8 mouse cellular contexts compared by ENCODE assay signal in the genomic region with DNA sequence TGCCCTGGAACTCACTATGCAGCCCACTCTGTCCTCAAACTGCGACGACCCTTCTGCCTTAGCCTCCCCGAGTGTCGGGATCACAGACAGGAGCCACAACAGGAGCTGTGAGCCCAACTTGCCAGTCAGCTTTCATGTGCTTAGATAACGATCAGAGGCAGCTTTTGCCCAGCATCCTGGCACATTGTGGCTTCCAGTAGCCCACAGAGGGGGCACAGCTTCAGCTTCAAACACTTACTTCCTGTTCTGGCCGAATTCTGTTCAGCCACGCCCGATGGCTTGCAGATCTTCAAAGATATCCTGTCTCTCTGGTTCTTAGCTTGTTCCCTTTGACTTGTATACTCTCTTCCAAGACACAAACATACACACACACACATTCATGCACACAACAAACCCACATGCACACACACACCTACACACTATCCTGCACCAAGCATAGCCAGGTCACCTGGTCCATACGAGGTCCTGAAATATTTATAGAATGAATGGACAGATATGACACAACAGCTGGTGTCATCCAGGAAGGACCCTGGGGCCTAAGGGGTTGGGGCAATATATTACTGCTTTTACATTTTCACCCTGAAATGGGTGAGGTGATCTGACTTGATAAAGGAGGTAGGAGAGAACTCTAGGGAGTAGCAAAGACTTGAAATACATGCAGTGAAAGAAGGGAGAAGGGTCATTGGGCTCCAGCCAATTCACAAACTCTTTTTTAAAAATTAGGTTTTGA. TPM values are rescaled to one million over a fixed set of nuclear protein-coding genes. Genes with fewer than 3 reads are reported as not detected.
DNase-seq lines count a peak whose midpoint lies in the region; ATAC-seq and TF ChIP-seq lines count a peak whose summit lies in the region.

No protein-coding gene starts in this region.

- H3K4me2 ChIP-seq in embryonic facial prominence, embryonic 13.5 days: no peak overlapping the region
- peak overlapping the region; percentile 43 for H3K4me2 ChIP-seq in liver, embryonic 15.5 days

- H3K9me3 ChIP-seq in embryonic facial prominence, embryonic 13.5 days: no peaks in the 10 kb centered on the region
- H3K9me3 ChIP-seq in embryonic facial prominence, embryonic 10.5 days: no peaks in the 10 kb centered on the region
- H3K9me3 ChIP-seq in liver, embryonic 15.5 days (replicated peaks): no peaks in the 10 kb centered on the region

- WGBS in embryonic facial prominence, embryonic 13.5 days: 71% methylated on average over 9 of the region's 9 CpGs
- 79% methylated on average over 9 of the region's 9 CpGs for WGBS in embryonic facial prominence, embryonic 10.5 days
- 11% methylated on average over 9 of the region's 9 CpGs for WGBS in liver, embryonic 15.5 days (ENCODE audit: insufficient replicate concordance)

- no peak for TF ChIP-seq CTCF in testis, adult 2 months (IDR thresholded peaks at IDR 0.05; ENCODE audit: control insufficient read depth, insufficient read depth, insufficient replicate concordance, low read depth, low read length)

- DNase-seq in embryonic facial prominence, embryonic 10.5 days (ENCODE audit: low spot score): no peak
- no peak for DNase-seq in testis, postnatal 14 days (ENCODE audit: low spot score)
- DNase-seq in thymus, postnatal 25 days: peak; percentile 50
- no peak for DNase-seq in left cerebral cortex, postnatal 36 days (ENCODE audit: low spot score in 2 of 2)
- DNase-seq in kidney, adult 9 months: no peak

- intact Hi-C loops in left cerebral cortex, postnatal 36 days (cut with DNase I): no loop called here

- ATAC-seq in embryonic facial prominence, embryonic 13.5 days (ENCODE audit: insufficient number of reproducible peaks, insufficient read depth, low FRiP score, low TSS enrichment, low read depth): no peak
- ATAC-seq in liver, embryonic 15.5 days (ENCODE audit: insufficient read depth): peak; percentile 20; the same call in 1 of the 2 replicates

- H3K27me3 ChIP-seq in embryonic facial prominence, embryonic 13.5 days: no peaks in the 10 kb centered on the region
- no peaks in the 10 kb centered on the region for H3K27me3 ChIP-seq in embryonic facial prominence, embryonic 10.5 days (replicated peaks; ENCODE audit: low read depth, poor library complexity, severe bottlenecking)
- no peaks in the 10 kb centered on the region for H3K27me3 ChIP-seq in testis, adult 2 months (ENCODE audit: control insufficient read depth, insufficient read depth, low read length)
- no peaks in the 10 kb centered on the region for H3K27me3 ChIP-seq in liver, embryonic 15.5 days

- H3K4me3 ChIP-seq in embryonic facial prominence, embryonic 13.5 days: no peak overlapping the region
- no peak overlapping the region for H3K4me3 ChIP-seq in embryonic facial prominence, embryonic 10.5 days
- no peak overlapping the region for H3K4me3 ChIP-seq in testis, adult 2 months (ENCODE audit: control insufficient read depth, low read depth, low read length)
- no peak overlapping the region for H3K4me3 ChIP-seq in liver, embryonic 15.5 days (replicated peaks)

- peaks cover 7% of the 10 kb centered on the region for H3K36me3 ChIP-seq in embryonic facial prominence, embryonic 13.5 days
- peaks cover 7% of the 10 kb centered on the region; the same call in 1 of the 2 replicates for H3K36me3 ChIP-seq in embryonic facial prominence, embryonic 10.5 days (replicated peaks)
- no peaks in the 10 kb centered on the region; the same call in 1 of the 2 replicates for H3K36me3 ChIP-seq in testis, adult 2 months (ENCODE audit: control insufficient read depth, insufficient read depth, low read length)
- H3K36me3 ChIP-seq in liver, embryonic 15.5 days (replicated peaks): peaks cover 6% of the 10 kb centered on the region; the same call in 1 of the 2 replicates

- H3K9ac ChIP-seq in embryonic facial prominence, embryonic 13.5 days: 0 out of 2 replicates have a peak overlapping the region, but pooled peaks have one; percentile 37
- 0 out of 2 replicates have a peak overlapping the region, but pooled peaks have one; percentile 1 for H3K9ac ChIP-seq in liver, embryonic 15.5 days

- TF ChIP-seq POLR2A in testis, adult 2 months (IDR thresholded peaks at IDR 0.05; ENCODE audit: control insufficient read depth, low read depth, low read length): no peak

- H3K4me1 ChIP-seq in embryonic facial prominence, embryonic 13.5 days: no peaks in the 10 kb centered on the region; the same call in 1 of the 2 replicates
- 0 out of 2 replicates have a peak, but pooled peaks cover 2% of the 10 kb centered on the region for H3K4me1 ChIP-seq in embryonic facial prominence, embryonic 10.5 days
- peaks cover 6% of the 10 kb centered on the region for H3K4me1 ChIP-seq in testis, adult 2 months (ENCODE audit: control insufficient read depth, insufficient read depth, low read length)
- H3K4me1 ChIP-seq in liver, embryonic 15.5 days (replicated peaks): peaks cover 50% of the 10 kb centered on the region

- peak overlapping the region; percentile 23; the same call in 1 of the 2 replicates for H3K27ac ChIP-seq in embryonic facial prominence, embryonic 13.5 days
- no peak overlapping the region; the same call in 1 of the 2 replicates for H3K27ac ChIP-seq in embryonic facial prominence, embryonic 10.5 days (replicated peaks)
- H3K27ac ChIP-seq in testis, adult 2 months (ENCODE audit: control insufficient read depth, insufficient read depth, low read depth, low read length): 0 out of 2 replicates have a peak overlapping the region, but pooled peaks have one; percentile 3
- H3K27ac ChIP-seq in liver, embryonic 15.5 days (replicated peaks): peak overlapping the region; percentile 64

RNA-seq across cellular contexts. Expression of a gene that starts 6.3 kb away (rescaled TPM):
- polyA plus RNA-seq in embryonic facial prominence, embryonic 13.5 days (2015; fragmentation: Nextera tagmentation; extraction: Ambion mirVana): 2.8 and 4.0 TPM in 2 replicates
- 2.3 and 3.1 TPM in 2 replicates for polyA plus RNA-seq in embryonic facial prominence, embryonic 10.5 days (2016; fragmentation: Nextera tagmentation; extraction: Ambion mirVana)
- polyA plus RNA-seq in testis, adult 2 months (2012; rRNA removed): 20.3 and 23.2 TPM in 2 replicates
- polyA plus RNA-seq in liver, embryonic 15.5 days (2015; fragmentation: Nextera tagmentation; extraction: Ambion mirVana): 1.4 and 1.7 TPM in 2 replicates
- total RNA-seq in left cerebral cortex, postnatal 36 days (2021): 10 to 100 TPM; 26.3 to 27.0 TPM

RNA-seq across cellular contexts. Expression of a gene that starts 10.9 kb away (rescaled TPM):
- polyA plus RNA-seq in embryonic facial prominence, embryonic 13.5 days (2015; fragmentation: Nextera tagmentation; extraction: Ambion mirVana): 961 and 1,001 TPM in 2 replicates
- polyA plus RNA-seq in embryonic facial prominence, embryonic 10.5 days (2016; fragmentation: Nextera tagmentation; extraction: Ambion mirVana): 733 and 768 TPM in 2 replicates
- polyA plus RNA-seq in testis, adult 2 months (2012; rRNA removed): 191 and 248 TPM in 2 replicates
- polyA plus RNA-seq in liver, embryonic 15.5 days (2015; fragmentation: Nextera tagmentation; extraction: Ambion mirVana): 483 and 484 TPM in 2 replicates
- total RNA-seq in left cerebral cortex, postnatal 36 days (2021): 100 to 1,000 TPM; 547 to 629 TPM

RNA-seq across cellular contexts. Expression of a gene that starts 20.9 kb away (rescaled TPM):
- polyA plus RNA-seq in embryonic facial prominence, embryonic 13.5 days (2015; fragmentation: Nextera tagmentation; extraction: Ambion mirVana): 21.4 and 23.1 TPM in 2 replicates
- polyA plus RNA-seq in embryonic facial prominence, embryonic 10.5 days (2016; fragmentation: Nextera tagmentation; extraction: Ambion mirVana): 11.9 and 13.6 TPM in 2 replicates
- 1.6 and 3.1 TPM in 2 replicates for polyA plus RNA-seq in testis, adult 2 months (2012; rRNA removed)
- polyA plus RNA-seq in liver, embryonic 15.5 days (2015; fragmentation: Nextera tagmentation; extraction: Ambion mirVana): 11.8 and 12.6 TPM in 2 replicates
- 1 to 10 TPM; 8.5 to 9.0 TPM for total RNA-seq in left cerebral cortex, postnatal 36 days (2021)

RNA-seq across cellular contexts. Expression of a gene that starts 42.8 kb away (rescaled TPM):
- polyA plus RNA-seq in embryonic facial prominence, embryonic 13.5 days (2015; fragmentation: Nextera tagmentation; extraction: Ambion mirVana): 13.5 and 15.5 TPM in 2 replicates
- 15.9 and 17.4 TPM in 2 replicates for polyA plus RNA-seq in embryonic facial prominence, embryonic 10.5 days (2016; fragmentation: Nextera tagmentation; extraction: Ambion mirVana)
- polyA plus RNA-seq in testis, adult 2 months (2012; rRNA removed): 29.9 and 33.9 TPM in 2 replicates
- polyA plus RNA-seq in liver, embryonic 15.5 days (2015; fragmentation: Nextera tagmentation; extraction: Ambion mirVana): 4.9 and 5.8 TPM in 2 replicates
- total RNA-seq in left cerebral cortex, postnatal 36 days (2021): 10 to 100 TPM; 14.2 to 15.0 TPM

RNA-seq across cellular contexts. Expression of a gene that starts 44.3 kb away (rescaled TPM):
- polyA plus RNA-seq in embryonic facial prominence, embryonic 13.5 days (2015; fragmentation: Nextera tagmentation; extraction: Ambion mirVana): 4,323 and 4,329 TPM in 2 replicates
- 3,494 and 3,561 TPM in 2 replicates for polyA plus RNA-seq in embryonic facial prominence, embryonic 10.5 days (2016; fragmentation: Nextera tagmentation; extraction: Ambion mirVana)
- polyA plus RNA-seq in testis, adult 2 months (2012; rRNA removed): 1,504 and 1,952 TPM in 2 replicates
- 1,944 and 2,155 TPM in 2 replicates for polyA plus RNA-seq in liver, embryonic 15.5 days (2015; fragmentation: Nextera tagmentation; extraction: Ambion mirVana)
- 1,000 to 10,000 TPM; 1,491 to 1,683 TPM for total RNA-seq in left cerebral cortex, postnatal 36 days (2021)
